Mouse (Mus musculus) forebrain, embryonic 11.5 days (tissue): Measurements from ENCODE around the gene Trpv2. TPM values are rescaled to one million over a fixed set of nuclear protein-coding genes. Genes with fewer than 3 reads are reported as not detected.

Experiments used
- ATAC-seq: fragments of 200-750 bp; cut with Nextera tagmentation; replicated peaks from 2 replicates; pipeline ENCODE4 v1.8.0; 2017; ENCODE audit warnings: moderate TSS enrichment; ENCODE audit not compliant: low FRiP score
- DNase-seq: peaks from one replicate; pipeline ENCODE4 v3.0.0-alpha.2; 2017; ENCODE audit warnings: low spot score
- H3K27ac ChIP-seq: fragments of 300-500 bp; sonication (generic); 2 replicates; pipeline ENCODE4 v1.5.1; 2014; ENCODE audit warnings: low read depth, low read length
- H3K27me3 ChIP-seq: fragments of 300-500 bp; sonication (generic); 2 replicates; pipeline ENCODE4 v1.6.1; 2014; ENCODE audit warnings: mild to moderate bottlenecking, low read length, mixed read lengths; ENCODE audit not compliant: control insufficient read depth, insufficient read depth
- H3K36me3 ChIP-seq: fragments of 300-500 bp; sonication (generic); 2 replicates; pipeline ENCODE4 v1.6.1; 2014; ENCODE audit warnings: mild to moderate bottlenecking, low read length, moderate library complexity, mixed read lengths; ENCODE audit not compliant: control insufficient read depth, insufficient read depth
- H3K4me1 ChIP-seq: fragments of 300-500 bp; sonication (generic); replicated peaks from 2 replicates; pipeline ENCODE4 v1.6.1; 2014; ENCODE audit warnings: low read length, mixed read lengths; ENCODE audit not compliant: control insufficient read depth, insufficient read depth
- H3K4me2 ChIP-seq: fragments of 300-500 bp; sonication (generic); 2 replicates; pipeline ENCODE4 v1.6.1; 2014; ENCODE audit warnings: low read depth, mild to moderate bottlenecking, low read length, moderate library complexity, mixed read lengths; ENCODE audit not compliant: severe bottlenecking
- H3K4me3 ChIP-seq: fragments of 300-500 bp; sonication (generic); 2 replicates; pipeline ENCODE4 v1.5.1; 2014; ENCODE audit warnings: low read depth, low read length
- H3K9ac ChIP-seq: fragments of 300-500 bp; sonication (generic); 2 replicates; pipeline ENCODE4 v1.6.1; 2014; ENCODE audit warnings: low read length
- H3K9me3 ChIP-seq: fragments of 300-500 bp; sonication (generic); 2 replicates; pipeline ENCODE4 v1.6.1; 2016; ENCODE audit warnings: low read length, mixed read lengths; ENCODE audit not compliant: control insufficient read depth
- WGBS: fragments of 180-500 bp; shearing (Covaris S2); extraction: QIAGEN DNeasy Blood & Tissue Kit; methylation state at CpG from one replicate; pipeline ENCODE4 v1.1.7; 2014; 5-methylcytosine and 5-hydroxymethylcytosine counted together
- polyA plus RNA-seq: library from polyadenylated mRNA; unstranded; fragments of >200 nt; fragmentation: Nextera tagmentation; extraction: Ambion mirVana; gene quantifications from 2 replicates; pipeline ENCODE4 v1.2.1, GENCODE M21; 2014

The Trpv2 gene
- polyA plus RNA-seq, 1 experiment from 2014 or later = 3.1 TPM

- 91% methylated on average over 3 of the region's 3 CpGs for WGBS
Observed at GRCm38 (mm10) chr11:62543991-62544390, 30.3 kb upstream of the Trpv2 start.

GRCm38 (mm10) chr11:62549782-62550181, 24.5 kb upstream of the Trpv2 start:
- no peak for ATAC-seq
- Histone ChIP-seq H3K27ac (peak overlapping the region; percentile 94; the same call in 1 of the 2 replicates), H3K4me1 (peaks cover 10% of the 10 kb centered on the region; the same call in 1 of the 2 replicates), H3K4me3 (peak overlapping the region; percentile 74), H3K27me3 (no peaks in the 10 kb centered on the region), H3K36me3 (peaks cover 8% of the 10 kb centered on the region; the same call in 1 of the 2 replicates), H3K9me3 (no peaks in the 10 kb centered on the region), H3K4me2 (peak overlapping the region; percentile 84), H3K9ac (peak overlapping the region; percentile 99)
- 38% methylated on average over 5 of the region's 5 CpGs for WGBS
- DNase-seq = no peak

More at GRCm38 (mm10) chr11:62543991-62544390, 30.3 kb upstream of the Trpv2 start:
- DNase-seq (no peak), ATAC-seq (no peak)
- Histone ChIP-seq H3K9me3 (no peaks in the 10 kb centered on the region), H3K27ac (no peak overlapping the region), H3K27me3 (no peaks in the 10 kb centered on the region; the same call in 1 of the 2 replicates), H3K4me2 (no peak overlapping the region), H3K9ac (no peak overlapping the region), H3K4me1 (0 out of 2 replicates have a peak, but pooled peaks cover under 1% of the 10 kb centered on the region), H3K4me3 (no peak overlapping the region), H3K36me3 (no peaks in the 10 kb centered on the region)

GRCm38 (mm10) chr11:62550227-62550685, 24.0 kb upstream of the Trpv2 start:
- Histone ChIP-seq H3K36me3 (peaks cover 8% of the 10 kb centered on the region; the same call in 1 of the 2 replicates), H3K4me3 (peak overlapping the region; percentile 74), H3K4me2 (peak overlapping the region; percentile 84), H3K9ac (peak overlapping the region; percentile 99), H3K9me3 (no peaks in the 10 kb centered on the region), H3K27me3 (no peaks in the 10 kb centered on the region), H3K27ac (peak overlapping the region; percentile 94), H3K4me1 (peaks cover 13% of the 10 kb centered on the region; the same call in 1 of the 2 replicates)
- ATAC-seq = no peak; the same call in 1 of the 2 replicates
- 9% methylated on average over 11 of the region's 11 CpGs for WGBS
- DNase-seq = no peak

- no peaks in the 10 kb centered on the region for H3K27me3 ChIP-seq
- H3K4me2 ChIP-seq = peak within 1 kb of the TSS; percentile 84
- peaks cover 8% of the 10 kb centered on the region; the same call in 1 of the 2 replicates for H3K36me3 ChIP-seq
- peak; percentile 100 for DNase-seq
- H3K27ac ChIP-seq = peak within 1 kb of the TSS; percentile 94
- peak within 1 kb of the TSS; percentile 99 for H3K9ac ChIP-seq
- peak; percentile 96 for ATAC-seq
- H3K4me3 ChIP-seq = peak within 1 kb of the TSS; percentile 74
- H3K9me3 ChIP-seq = no peaks in the 10 kb centered on the region
- H3K4me1 ChIP-seq = peaks cover 13% of the 10 kb centered on the region; the same call in 1 of the 2 replicates
- WGBS = under 1% methylated on average over 40 of the region's 40 CpGs
Observed at GRCm38 (mm10) chr11:62550727-62551225, 23.5 kb upstream of the Trpv2 start, which contains the start of gene Ubb. Gene Ubb, plus strand, starts transcription at chr11:62551171.

- WGBS = under 1% methylated on average over 58 of the region's 58 CpGs
- Histone ChIP-seq H3K36me3 (peaks cover 8% of the 10 kb centered on the region; the same call in 1 of the 2 replicates), H3K4me1 (peaks cover 13% of the 10 kb centered on the region; the same call in 1 of the 2 replicates), H3K9me3 (no peaks in the 10 kb centered on the region), H3K9ac (peak overlapping the region; percentile 86), H3K27me3 (no peaks in the 10 kb centered on the region), H3K4me2 (peak overlapping the region; percentile 84), H3K4me3 (peak overlapping the region; percentile 74), H3K27ac (peak overlapping the region; percentile 80)
- DNase-seq (peak; percentile 95), ATAC-seq (peak; percentile 89)
Observed at GRCm38 (mm10) chr11:62551226-62552119, 22.8 kb upstream of the Trpv2 start.

GRCm38 (mm10) chr11:62553186-62553585, 21.1 kb upstream of the Trpv2 start:
- 43% methylated on average over 1 of the region's 1 CpGs for WGBS
- Histone ChIP-seq H3K4me3 (peak overlapping the region; percentile 50), H3K4me2 (peak overlapping the region; percentile 80), H3K27me3 (no peaks in the 10 kb centered on the region), H3K27ac (no peak overlapping the region), H3K4me1 (peaks cover 13% of the 10 kb centered on the region; the same call in 1 of the 2 replicates), H3K9me3 (no peaks in the 10 kb centered on the region), H3K36me3 (peaks cover 8% of the 10 kb centered on the region; the same call in 1 of the 2 replicates), H3K9ac (peak overlapping the region; percentile 41; the same call in 1 of the 2 replicates)
- no peak for DNase-seq
- ATAC-seq = no peak

GRCm38 (mm10) chr11:62553633-62554032, 20.7 kb upstream of the Trpv2 start:
- peak overlapping the region; percentile 50 for H3K4me3 ChIP-seq
- H3K36me3 ChIP-seq = peaks cover 8% of the 10 kb centered on the region; the same call in 1 of the 2 replicates
- H3K27me3 ChIP-seq = no peaks in the 10 kb centered on the region
- H3K4me1 ChIP-seq = peaks cover 13% of the 10 kb centered on the region; the same call in 1 of the 2 replicates
- H3K9me3 ChIP-seq = no peaks in the 10 kb centered on the region
- H3K27ac ChIP-seq = no peak overlapping the region
- peak overlapping the region; percentile 80 for H3K4me2 ChIP-seq
- peak overlapping the region; percentile 41; the same call in 1 of the 2 replicates for H3K9ac ChIP-seq
- DNase-seq = no peak
- ATAC-seq = no peak
- WGBS = 82% methylated on average over 5 of the region's 5 CpGs

GRCm38 (mm10) chr11:62554163-62554855, 20.0 kb upstream of the Trpv2 start:
- Histone ChIP-seq H3K4me3 (peak overlapping the region; percentile 50), H3K36me3 (peaks cover 8% of the 10 kb centered on the region; the same call in 1 of the 2 replicates), H3K4me1 (peaks cover 11% of the 10 kb centered on the region; the same call in 1 of the 2 replicates), H3K27ac (no peak overlapping the region), H3K9me3 (no peaks in the 10 kb centered on the region), H3K4me2 (peak overlapping the region; percentile 80), H3K27me3 (no peaks in the 10 kb centered on the region), H3K9ac (peak overlapping the region; percentile 8; the same call in 1 of the 2 replicates)
- WGBS = 79% methylated on average over 5 of the region's 5 CpGs
- no peak for DNase-seq
- no peak for ATAC-seq
